Mouse (Mus musculus): ENCODE data around the gene Tns4.

Gene Tns4

DNA sequence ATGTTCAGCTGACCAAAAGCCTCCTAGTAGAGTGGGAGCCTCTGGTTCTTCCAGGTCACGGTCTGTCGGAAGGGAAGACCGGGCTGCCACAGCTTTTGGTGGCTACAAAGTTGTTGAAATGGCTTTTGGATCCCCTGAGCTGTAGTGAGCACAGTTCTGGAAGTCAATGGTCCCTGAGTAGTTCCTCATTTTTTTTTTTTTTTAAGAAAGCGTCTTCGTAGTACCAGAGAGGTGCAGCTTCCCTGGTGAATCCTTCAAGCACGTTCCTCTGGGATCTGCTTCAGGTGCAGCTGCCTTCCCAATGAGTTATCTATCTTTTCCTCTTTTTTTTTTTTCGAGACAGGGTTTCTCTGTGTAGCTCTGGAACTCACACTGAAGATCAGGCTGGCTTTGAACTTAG lies 4.6 kb upstream of the Tns4 start:
- DNase-seq (ENCODE audit: low read depth, low spot score) = no peak

DNA sequence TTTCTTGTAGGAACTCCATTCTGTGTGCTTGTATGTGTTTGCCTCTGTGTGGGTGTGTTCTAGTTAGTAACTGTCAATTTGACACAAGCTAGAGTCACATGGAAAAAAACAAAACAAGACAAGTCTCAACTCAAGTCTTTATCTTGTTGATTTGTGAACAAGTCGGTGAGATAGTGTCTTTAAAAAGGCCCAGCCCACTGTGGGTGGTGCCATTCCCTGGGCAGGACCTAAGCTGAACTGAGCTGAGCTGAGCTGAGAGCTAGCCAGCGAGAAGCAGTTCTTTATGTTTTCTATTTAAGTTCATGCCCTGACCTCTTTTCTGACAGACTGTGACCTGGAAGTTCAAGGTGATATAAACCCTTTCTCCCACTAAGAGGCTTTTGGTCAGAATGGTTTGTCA lies 2.6 kb upstream of the Tns4 start:
- DNase-seq (ENCODE audit: low read depth, low spot score) = peak; percentile 19

DNA sequence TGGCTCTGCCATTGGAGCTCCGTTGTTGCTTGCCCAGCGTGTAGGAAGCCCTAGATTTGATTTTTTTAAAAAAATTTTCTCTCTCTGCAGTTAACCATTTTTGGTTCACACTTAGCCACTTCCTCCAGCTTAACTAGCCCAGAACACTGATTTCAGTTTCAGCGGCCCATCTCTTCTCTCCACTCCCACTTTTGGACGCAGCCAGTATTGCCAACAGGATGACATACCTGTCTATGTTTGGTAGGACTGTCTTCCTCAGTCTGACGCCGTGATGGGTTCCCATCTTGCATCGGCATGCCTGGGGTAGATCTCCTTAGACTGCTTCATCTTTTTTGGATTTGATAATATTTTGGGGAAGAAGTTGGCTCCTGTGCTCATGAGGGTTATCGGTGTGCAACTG lies 1.3 kb upstream of the Tns4 start:
- no peak for DNase-seq (ENCODE audit: low read depth, low spot score)

DNA sequence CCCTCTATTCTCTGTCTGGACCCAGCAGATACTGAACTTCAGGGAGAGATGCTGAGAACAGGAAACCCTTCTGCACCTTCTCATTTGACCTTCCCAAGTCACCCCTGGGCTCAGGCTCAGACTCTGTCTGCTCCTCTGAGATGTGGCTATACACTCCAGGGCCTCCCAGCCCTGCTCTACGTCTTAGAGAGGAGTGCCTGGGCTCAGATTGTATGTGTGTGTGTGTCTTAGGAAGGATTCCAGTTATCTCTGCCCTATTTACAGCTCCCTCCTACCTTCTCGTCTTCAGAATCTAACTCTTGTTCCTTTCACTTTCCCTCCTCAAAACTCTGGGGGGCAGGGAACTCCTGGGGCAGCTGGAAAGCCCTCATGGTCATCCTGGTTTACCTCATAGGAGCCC lies 620 bp downstream of the Tns4 start:
- DNase-seq (ENCODE audit: low read depth, low spot score) = no peak

DNA sequence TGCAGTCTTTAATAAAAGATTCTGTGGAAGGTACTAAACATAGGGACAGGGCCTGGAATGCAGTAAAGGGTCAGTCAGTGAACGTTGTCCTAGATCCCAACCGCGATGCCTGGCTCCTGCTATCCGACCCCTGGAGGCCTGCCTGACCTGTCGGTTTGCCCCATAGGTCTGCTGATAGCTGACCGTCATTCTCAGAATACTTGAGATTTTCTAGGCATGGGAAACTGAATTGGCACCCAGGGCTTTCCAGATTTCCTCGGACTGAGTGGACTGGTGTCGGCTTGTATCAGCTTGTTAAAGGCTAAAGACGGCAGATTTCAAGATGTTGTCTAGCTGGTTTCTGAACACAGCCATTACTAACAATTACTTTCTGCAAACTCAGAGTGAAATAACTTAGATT lies 4.7 kb downstream of the Tns4 start:
- no peak for DNase-seq (ENCODE audit: low read depth, low spot score)

DNA sequence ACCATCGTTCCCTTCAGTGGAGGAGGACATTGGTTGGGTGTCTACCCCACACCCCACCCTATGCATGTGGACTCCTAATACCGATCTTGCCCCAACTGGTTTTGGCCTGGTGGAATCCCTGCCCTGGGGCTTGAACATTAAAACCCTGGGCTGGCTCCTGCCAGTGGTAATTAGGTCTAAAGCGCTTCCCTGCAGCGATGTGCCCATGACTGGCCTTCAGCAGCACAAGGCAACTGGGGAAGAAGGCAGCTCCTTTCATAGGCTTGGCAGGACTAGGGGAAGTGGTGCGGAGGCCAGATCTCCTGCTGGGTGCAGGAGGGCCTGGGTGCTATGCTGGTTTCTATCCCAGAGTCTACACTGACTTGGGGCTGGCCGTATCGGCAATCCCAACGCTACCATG lies 5.6 kb downstream of the Tns4 start:
- no peak for DNase-seq (ENCODE audit: low read depth, low spot score)

DNA sequence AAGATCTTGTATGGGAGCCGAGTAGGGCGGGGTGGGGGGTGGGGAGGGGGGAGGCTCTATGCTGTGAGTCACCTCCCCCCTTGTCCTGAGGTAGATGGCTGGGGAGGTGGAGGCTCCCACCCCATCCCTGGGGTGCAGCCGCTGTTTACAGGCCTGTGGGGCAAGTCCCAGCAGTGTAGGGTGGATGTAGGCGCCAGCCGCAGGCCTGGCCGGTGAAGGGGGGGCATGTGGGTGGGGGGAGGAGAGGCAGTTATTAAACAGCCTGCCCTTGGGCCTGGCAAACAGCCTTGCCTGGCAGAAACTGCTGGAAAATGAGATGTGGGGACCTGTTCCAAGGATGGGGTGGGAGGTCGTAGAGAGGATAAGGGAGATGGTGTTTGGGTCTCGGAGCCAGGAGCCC lies 7.0 kb downstream of the Tns4 start:
- no peak for DNase-seq (ENCODE audit: low read depth, low spot score)

DNA sequence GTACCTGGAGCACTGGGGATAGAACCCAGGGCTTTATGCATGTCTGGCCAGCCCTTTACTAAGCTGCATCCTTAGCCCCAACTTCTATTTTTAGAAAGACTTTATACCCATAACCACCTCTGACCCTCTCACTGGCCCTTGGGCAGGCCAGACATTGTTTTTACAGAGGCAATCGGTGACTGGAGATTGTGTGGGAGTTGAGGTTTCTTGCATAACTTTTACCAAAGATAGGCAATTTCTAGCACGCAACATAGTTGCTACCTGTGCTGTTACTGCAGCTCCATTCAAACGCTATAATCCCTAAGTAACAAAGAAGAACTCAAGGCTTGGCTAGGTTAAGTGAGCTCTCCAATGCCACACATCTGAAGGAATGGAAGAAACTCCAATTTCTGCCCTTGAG lies 7.5 kb downstream of the Tns4 start:
- DNase-seq (ENCODE audit: low read depth, low spot score) = no peak

DNA sequence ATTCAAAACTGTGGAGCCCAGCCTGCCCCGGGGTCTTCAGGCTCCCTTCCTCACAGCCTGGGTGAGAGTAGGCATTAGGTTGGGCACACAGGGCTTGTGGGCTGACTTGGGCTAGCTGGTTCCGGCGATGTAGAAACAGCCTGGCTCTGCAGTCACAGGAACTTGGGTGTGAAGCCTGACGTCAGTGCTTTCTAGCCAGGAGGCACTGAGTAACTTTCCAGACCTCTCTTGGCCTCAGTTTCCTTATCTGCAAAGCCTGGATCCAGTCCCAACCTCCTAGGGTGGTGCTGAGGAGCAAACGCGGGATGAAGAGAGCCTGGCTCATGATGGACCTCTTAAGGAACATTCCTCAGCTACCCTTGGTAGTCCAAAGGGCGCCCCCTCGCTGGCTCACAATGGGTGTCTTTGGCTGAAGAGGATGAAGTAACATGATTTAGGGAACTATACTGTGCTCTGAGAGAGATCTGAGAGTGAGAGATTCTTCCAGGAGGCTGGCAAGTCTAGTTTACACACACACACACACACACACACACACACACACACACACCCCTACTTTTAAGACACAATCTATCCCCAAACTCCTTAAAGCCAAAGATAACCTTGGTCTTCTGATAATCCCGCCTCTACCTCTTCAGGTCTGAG lies 8.1 kb downstream of the Tns4 start:
- DNase-seq (ENCODE audit: low read depth, low spot score) = no peak

DNA sequence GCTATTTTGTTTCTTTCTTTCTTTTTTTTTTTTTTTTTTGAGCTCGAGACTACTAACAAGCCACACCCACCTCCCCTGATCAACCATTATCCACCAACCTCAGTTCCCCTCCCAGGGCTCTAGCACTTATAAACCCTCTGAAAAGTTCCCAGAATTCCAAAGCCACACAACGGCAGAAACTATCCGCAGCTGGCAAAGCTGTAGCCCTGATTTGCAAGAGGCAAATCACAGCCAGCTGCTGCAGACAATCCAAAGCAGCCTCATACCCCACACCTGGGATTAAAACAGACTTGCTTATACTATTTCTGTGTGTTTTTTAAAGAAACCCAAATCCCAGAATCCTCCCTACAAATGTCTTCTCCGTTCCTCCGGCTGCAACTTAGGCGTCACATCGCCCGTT lies 11.2 kb downstream of the Tns4 start:
- DNase-seq (ENCODE audit: low read depth, low spot score) = no peak

DNA sequence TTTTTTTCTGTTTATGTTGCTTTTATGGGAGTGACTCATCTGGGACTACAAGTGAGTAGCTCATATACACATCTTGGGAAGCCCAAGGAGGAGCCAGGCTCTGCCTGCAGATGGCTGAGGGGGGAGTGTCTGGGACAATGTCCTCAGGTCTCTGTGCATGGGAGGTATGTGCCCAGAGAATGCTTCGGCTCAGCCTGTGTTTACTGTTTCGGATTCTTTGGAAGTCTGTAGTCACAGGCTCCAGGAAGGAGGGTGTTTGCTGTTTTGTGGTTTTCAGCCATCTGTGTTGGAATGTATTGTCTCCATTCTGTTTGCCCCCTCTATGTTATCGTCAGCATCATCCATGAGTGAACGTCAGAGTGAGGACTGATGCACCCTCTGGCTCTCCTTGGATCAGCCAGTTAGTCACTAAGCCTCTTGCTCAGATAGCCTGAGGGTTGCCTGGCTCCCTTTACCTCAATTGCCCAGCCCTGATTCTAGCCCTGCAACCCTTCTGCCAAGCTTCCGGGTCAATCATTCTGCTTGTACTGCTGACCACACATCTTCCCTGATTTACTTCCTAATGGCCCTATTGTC lies 12.3 kb downstream of the Tns4 start:
- no peak for DNase-seq (ENCODE audit: low read depth, low spot score)

DNA sequence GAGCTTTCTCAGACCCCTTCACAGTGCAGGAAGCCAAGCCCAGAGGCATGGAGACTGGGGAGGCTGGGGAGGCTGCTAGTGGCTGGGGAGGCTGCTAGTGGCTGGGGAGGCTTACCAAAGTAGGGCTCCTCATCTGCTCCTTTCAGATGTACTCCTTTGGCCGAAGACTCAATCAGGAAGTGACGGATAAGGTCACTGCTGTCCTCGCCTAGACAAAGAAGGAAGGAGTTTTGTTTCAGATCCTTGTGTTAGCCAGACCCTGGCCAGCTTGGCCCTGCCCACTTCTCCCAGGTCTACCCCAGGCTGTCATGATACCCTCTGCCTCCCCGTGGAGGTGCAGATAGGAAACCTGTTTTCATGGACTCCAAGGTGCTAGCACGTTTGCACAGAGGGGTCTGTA lies 15.3 kb downstream of the Tns4 start:
- DNase-seq (ENCODE audit: low read depth, low spot score) = no peak

DNA sequence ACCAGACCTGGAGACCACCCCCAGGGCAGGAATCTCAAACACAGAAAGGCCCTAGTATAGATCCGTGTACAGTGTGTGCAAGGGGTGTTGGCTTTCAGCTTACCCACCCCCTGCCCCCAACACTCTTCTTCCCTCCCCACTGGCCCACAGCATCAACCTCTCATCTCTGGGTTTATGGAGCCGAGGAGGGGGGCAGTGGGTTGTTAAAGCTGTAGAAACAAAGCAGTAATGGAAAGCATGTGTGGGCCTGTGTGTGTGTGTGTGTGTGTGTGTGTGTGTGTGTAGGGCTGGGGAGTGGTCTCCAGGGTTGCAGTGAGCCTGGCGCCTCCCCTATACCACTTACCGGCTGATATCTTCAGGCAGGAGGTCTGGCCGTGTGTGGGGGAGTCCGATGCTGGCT lies 17.2 kb downstream of the Tns4 start:
- no peak for DNase-seq (ENCODE audit: low read depth, low spot score)

DNA sequence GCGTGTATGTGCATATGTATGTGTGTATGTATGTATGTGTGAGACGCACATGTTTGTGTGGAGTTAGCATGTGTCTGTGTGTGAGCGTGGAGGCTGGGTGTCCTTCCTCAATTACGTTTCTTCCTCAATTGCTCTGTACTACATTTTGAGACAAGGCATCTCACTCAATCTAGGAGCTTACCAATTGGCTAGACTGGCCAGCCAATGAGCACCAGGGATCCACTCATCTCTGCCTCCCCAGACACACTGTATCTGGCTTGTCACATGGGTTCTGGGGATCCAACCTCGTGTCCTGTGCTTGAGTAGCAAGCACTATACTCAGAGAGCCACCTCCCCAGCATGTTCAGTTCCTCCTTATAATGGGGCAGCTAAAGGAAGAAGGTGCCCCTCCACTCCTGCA lies 20.7 kb downstream of the Tns4 start:
- DNase-seq (ENCODE audit: low read depth, low spot score) = no peak

DNA sequence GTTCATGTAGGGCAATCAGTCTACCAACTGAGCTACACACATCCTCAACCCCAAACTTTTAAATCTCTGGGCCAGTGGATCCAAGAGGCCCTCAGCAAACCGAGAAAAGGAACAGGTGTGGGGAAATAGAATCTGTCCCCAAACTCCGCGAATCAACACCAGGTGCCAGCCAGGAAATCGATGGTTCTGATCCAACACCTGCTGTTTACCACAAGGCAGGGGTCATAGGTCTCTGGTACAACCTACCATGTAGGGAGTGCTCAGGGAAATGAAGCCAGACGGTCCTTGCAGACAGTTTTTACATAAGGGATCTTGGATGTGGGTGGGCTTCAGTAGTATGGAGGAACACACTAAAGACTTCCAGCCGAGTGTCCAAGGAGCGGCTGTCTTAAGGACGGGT lies 21.5 kb downstream of the Tns4 start:
- DNase-seq (ENCODE audit: low read depth, low spot score) = no peak

DNA sequence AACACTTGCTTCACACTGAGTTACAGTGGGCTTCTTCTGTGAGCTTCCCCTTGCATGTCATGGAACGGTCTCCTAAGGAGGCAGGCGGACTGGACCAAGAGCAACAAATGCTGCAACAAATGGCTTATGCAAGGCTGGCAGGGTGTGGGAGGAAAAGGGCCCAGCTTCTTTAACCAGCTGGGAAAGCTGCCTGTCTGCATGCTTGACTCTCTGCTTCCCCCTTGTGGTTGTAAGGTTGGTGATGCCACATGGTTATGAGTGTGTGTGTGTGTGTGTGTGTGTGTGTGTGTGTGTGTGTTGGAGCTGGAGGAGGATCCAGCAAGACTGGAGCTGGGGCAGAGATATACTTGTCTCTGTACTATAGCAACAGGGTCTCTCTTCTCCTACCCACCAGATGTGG lies 23.1 kb downstream of the Tns4 start:
- DNase-seq (ENCODE audit: low read depth, low spot score) = peak; percentile 84

DNA sequence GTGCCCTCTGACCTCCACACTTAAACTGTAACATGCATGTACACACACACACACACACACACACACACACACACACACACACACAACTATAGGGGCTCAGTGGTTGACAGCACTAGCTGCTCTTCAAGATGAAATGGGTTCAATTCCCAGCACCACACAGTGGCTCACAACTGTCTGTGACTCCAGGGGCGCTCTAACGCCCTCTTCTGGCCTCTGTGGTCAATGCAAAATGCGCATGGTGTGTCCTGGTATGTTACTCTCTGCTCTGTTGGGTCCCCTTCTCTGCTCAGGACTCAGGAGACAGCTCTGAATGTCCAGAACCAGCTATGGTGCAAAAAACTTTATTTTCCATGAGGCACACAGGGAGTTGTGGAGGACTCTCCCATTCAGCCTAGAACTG lies 23.8 kb downstream of the Tns4 start:
- DNase-seq (ENCODE audit: low read depth, low spot score) = peak; percentile 14

DNA sequence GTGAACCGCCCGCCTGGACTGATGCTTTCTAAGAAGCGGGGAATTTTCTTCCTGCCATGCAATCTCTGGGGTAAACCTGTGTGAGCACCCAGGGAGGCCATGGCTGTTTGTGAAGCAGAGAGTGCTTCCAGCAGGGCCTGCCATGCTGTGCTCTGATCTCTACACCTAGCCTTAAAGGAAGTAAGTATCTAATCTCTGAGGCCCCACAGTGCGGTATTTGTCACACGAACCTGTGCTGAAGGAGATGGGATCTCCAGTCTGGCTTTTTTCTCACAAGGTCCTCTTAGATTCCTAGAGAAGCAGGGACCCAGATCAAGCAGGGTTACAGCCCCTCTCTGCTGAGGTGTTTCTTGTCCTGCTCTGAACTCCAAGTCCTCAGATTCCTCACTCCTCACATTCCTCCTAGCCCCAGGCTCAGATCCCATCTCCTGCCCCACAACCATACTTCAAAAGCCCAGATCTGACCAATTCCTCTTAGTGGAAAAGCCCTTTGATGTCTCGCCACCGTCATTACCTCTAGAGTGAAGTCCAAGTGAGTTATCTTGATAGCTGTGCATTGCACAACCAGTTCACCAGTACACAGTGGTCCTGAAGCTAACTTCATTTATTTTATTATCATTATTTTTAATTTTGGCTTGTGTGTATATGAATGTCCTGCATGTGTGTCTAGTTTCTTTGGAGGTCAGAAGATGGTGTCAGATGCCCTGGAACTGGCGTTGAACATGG lies 25.5 kb downstream of the Tns4 start:
- DNase-seq (ENCODE audit: low read depth, low spot score) = no peak

DNA sequence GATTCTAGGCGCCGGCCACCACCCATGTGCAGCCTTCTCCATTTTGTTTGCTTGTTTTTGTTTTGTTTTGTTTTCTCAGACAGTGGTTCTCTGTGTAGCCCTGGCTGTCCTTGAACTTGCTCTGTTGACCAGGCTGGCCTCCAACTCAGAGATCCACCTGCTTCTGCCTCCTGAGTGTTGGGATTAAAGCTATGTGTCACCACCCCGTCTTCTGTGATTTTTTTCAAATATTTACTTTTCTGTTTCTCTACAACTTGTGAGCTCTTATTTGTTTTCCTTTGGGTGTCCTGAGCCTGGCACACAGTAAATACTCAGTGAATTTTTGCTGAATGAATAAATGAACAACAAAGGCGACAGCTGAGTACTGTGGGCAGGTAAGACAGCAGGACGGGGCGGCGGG lies 26.4 kb downstream of the Tns4 start:
- no peak for DNase-seq (ENCODE audit: low read depth, low spot score)

DNA sequence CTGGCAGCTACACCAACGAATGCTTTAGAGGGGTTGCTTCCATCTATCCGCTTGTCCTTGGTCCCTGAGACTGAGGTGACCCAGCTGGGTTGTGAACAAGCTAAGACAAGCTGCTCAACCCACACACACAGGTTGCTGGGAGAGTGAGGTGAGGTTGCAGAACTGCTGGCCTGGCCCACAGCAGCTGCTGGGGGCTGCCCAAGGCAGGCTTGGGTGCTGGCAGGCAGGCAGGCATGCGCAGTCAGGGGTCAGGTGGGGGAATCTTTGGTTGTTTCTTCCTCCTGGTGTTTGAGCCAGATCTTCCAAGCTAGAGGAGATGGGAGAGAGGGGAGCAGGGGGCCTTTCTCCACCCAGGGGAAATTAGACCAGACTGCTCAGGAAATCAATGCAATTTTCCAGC lies 28.7 kb downstream of the Tns4 start:
- DNase-seq (ENCODE audit: low read depth, low spot score) = no peak

DNA sequence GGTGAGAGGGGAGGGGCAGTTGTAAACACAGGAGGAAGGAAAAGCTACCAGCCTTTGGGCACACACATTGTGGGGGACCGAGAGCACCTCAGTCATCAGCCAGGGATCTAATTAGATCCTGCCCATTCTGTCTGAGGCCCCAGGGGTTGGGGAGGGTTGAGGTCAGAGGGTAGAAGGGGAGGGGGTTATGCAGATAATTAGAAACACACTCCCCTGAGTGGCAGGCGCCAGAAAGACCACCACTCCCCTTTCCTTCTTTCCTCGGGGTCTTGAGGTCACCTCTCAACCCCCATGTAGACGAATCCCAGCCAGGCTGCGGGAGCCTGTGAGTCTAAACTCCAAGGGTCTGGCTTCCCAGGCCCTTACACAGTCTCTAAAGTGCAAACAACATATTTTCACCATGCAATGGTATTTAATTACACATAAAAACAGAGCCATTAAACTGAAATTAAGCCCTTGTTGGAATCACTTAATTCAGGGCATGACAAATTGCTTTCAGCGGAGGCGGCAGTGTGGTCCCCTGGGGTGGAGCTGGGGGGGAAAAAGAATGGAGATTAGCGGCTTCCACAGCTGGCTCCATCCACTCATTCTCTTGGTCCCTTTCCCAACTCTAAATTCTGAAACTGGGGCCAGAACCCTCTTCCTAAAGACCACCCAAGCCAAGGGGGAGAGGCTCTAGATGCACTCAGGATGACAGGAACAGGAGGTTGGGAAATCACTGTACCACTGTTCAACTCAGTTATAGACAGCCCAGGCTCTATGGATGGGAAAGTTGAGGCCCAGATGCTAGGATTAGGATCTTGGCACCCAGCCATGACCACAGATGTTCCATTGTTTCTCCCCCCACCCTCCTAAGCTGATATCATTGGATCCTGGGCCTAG lies 33.3 kb downstream of the Tns4 start:
- DNase-seq (ENCODE audit: low read depth, low spot score) = no peak

DNA sequence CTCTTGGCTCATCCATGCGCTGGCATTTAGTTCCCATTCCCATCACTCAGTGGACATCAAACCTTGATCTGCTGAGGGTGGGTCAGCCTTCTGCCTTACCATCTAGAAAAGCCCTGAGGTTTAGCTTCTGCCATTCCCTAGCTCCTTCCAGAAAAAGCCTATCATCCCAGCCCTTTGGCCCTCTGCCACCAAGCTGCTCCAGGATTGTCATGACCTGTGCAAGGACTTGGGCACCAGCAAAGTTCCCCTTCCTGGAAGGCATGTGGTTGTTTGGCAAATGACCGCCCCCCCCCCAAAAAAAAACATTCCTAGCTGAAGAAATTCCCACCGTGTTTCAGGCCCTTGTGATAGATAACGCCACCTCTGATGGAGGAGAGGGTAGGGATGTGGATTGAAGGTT lies 34.0 kb downstream of the Tns4 start:
- DNase-seq (ENCODE audit: low read depth, low spot score) = no peak

All from CD4-positive helper T cell, adult 2 months (primary cell).